In the genomic region with DNA sequence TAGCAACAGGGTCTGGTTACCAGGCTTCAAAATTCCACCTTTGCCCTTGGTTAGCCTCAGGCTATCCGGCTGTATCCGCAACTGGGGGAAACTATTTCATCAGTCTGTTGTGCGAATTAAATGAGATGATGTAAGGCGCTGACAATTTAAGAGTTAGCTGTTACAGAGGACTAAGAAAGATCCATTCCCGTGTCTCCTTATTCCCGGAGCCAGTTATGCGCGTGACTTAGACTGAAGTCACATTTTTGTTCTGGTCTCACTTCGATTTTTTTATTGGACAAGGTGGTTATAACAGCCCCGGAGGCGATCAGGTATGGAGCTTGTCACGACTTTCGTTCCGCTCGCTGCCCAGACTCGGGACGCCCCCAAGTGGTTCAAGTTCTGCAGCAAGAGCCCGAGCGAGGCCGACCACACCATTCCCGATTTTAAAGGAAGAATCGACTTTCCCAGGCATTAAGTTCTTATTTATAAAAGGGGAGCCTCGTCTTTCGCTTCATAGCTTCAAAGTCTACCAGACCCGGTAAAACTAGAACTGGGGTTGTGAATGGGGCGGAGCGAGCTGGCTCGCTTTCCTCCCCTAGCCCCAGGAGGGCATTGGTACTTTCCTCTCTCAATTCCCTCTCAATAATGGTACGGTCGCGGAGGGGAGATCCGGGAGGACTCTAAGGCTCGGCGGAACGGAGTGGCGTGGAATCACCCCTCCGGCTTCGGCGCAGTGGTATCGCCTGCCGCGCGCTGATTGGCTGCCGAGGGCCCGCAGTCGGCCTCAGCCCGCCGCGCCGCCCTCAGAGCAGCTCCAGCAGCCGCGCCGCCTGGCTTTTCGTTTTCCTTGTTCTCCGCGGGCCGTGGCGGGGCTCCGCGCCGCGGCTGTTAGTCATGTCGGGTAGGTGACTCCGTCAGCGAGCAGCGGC, we compare ENCODE assay signal across 8 mouse cellular contexts. TPM values are rescaled to one million over a fixed set of nuclear protein-coding genes. Genes with fewer than 3 reads are reported as not detected.
DNase-seq lines count a peak whose midpoint lies in the region; ATAC-seq lines count a peak whose summit lies in the region.

A gene (plus strand): TSS at position 763 of the 911 bp plus-strand sequence.

- peak; percentile 99 for DNase-seq in adrenal gland, adult (ENCODE audit: inconsistent age in 2 of 2, low spot score in 1 of 2)
- DNase-seq in embryo, embryonic 10.5 days (ENCODE audit: low spot score): peak; percentile 99
- DNase-seq in gastrocnemius, postnatal 14 days: peak; percentile 98
- peak; percentile 98 to 99 for DNase-seq in left cerebral cortex, postnatal 10 days (ENCODE audit: extremely low spot score in 1 of 2, low spot score in 2 of 2)
- DNase-seq in right cerebral cortex, postnatal 25 days: peak; percentile 99
- peak; percentile 98 for DNase-seq in urinary bladder, postnatal 4 days (ENCODE audit: low spot score in 2 of 2)

- ATAC-seq in inflammation-experienced regulatory T-cells, adult 6 months: peak; percentile 99
- ATAC-seq in megakaryocyte-erythroid progenitor cell, adult 5-6 weeks (replicated peaks; ENCODE audit: low FRiP score, low TSS enrichment, poor library complexity, severe bottlenecking): peak; percentile 98

- intact Hi-C loops in gastrocnemius, postnatal 14 days (cut with DNase I; ENCODE audit: low total_unique reads): no loop called here
- intact Hi-C loops in left cerebral cortex, postnatal 10 days (cut with DNase I): loop anchor here (1.0 kb wide), 1 partner anchor 29 kb away; no protein-coding TSS in a partner anchor

RNA-seq across cellular contexts. Expression of the gene that starts here (rescaled TPM):
- total RNA-seq in gastrocnemius, postnatal 14 days (2021): 10 to 100 TPM; 22.5 to 24.5 TPM
- polyA plus RNA-seq in inflammation-experienced regulatory T-cells, adult 6 months (2017; shearing (Covaris generic)): 10 to 100 TPM; 17.8 to 20.6 (median 19.4) TPM
- total RNA-seq in left cerebral cortex, postnatal 10 days (2021): 10 to 100 TPM; 68.8 to 71.9 TPM
- 60.9 and 72.5 TPM in 2 replicates for total RNA-seq in megakaryocyte-erythroid progenitor cell, adult 5-6 weeks (2014; fragmentation: Nextera tagmentation)
- 24.0 and 32.8 TPM in 2 replicates for total RNA-seq in megakaryocyte-erythroid progenitor cell, adult 5-6 weeks (2017)

Comparison
In these comparisons a context has a peak if more than half of its experiments do, and no peak if none do; other contexts are left out.
1. Peak in every context shown above with its lines: DNase-seq and ATAC-seq.